Mouse (Mus musculus) liver, embryonic 11.5 days (tissue): Measurements from ENCODE around the gene Spata31d1b. TPM values are rescaled to one million over a fixed set of nuclear protein-coding genes. Genes with fewer than 3 reads are reported as not detected.
A peak's percentile ranks its signal among the peaks of the same experiment; 100 is the strongest.
"Not testable (repeated sequence)": the region's sequence is repeated elsewhere in the genome, so short reads cannot be mapped to it uniquely, and the experiment has no call there.

Source experiments
- ATAC-seq: fragments of 200-750 bp; cut with Nextera tagmentation; replicated peaks from 2 replicates; pipeline ENCODE4 v1.8.0; 2017; ENCODE audit warnings: moderate number of reproducible peaks, mild to moderate bottlenecking, moderate TSS enrichment, moderate library complexity; ENCODE audit not compliant: low FRiP score
- DNase-seq: peaks from one replicate; pipeline ENCODE4 v3.0.0-alpha.2; 2017; ENCODE audit warnings: low spot score
- H3K27ac ChIP-seq: fragments of 300-500 bp; sonication (generic); 2 replicates; pipeline ENCODE4 v1.5.1; 2014; ENCODE audit warnings: mild to moderate bottlenecking, low read depth, low read length, control low read depth
- H3K27me3 ChIP-seq: fragments of 300-500 bp; sonication (generic); replicated peaks from 2 replicates; pipeline ENCODE4 v1.6.1; 2014; ENCODE audit warnings: low read length, mixed read lengths; ENCODE audit not compliant: control insufficient read depth, insufficient read depth
- H3K36me3 ChIP-seq: fragments of 300-500 bp; sonication (generic); 2 replicates; pipeline ENCODE4 v1.6.1; 2014; ENCODE audit warnings: mild to moderate bottlenecking, low read length, moderate library complexity, mixed read lengths; ENCODE audit not compliant: control insufficient read depth, insufficient read depth
- H3K4me1 ChIP-seq: fragments of 300-500 bp; sonication (generic); replicated peaks from 2 replicates; pipeline ENCODE4 v1.6.1; 2014; ENCODE audit warnings: low read length, mixed read lengths; ENCODE audit not compliant: control insufficient read depth, insufficient read depth
- H3K4me2 ChIP-seq: fragments of 300-500 bp; sonication (generic); 2 replicates; pipeline ENCODE4 v1.6.1; 2014; ENCODE audit warnings: mild to moderate bottlenecking, control low read depth, moderate library complexity
- H3K4me3 ChIP-seq: fragments of 300-500 bp; sonication (generic); 2 replicates; pipeline ENCODE4 v1.5.1; 2014; ENCODE audit warnings: low read depth, low read length, control low read depth
- H3K9ac ChIP-seq: fragments of 300-500 bp; sonication (generic); 2 replicates; pipeline ENCODE4 v1.6.1; 2014; ENCODE audit warnings: low read depth, low read length, control low read depth
- H3K9me3 ChIP-seq: fragments of 300-500 bp; sonication (generic); 2 replicates; pipeline ENCODE4 v1.6.1; 2016; ENCODE audit warnings: low read length, inconsistent platforms, mixed read lengths; ENCODE audit not compliant: control insufficient read depth
- WGBS: fragments of 180-500 bp; shearing (Covaris S2); extraction: QIAGEN DNeasy Blood & Tissue Kit; methylation state at CpG from one replicate; pipeline ENCODE4 v1.1.7; 2014; 5-methylcytosine and 5-hydroxymethylcytosine counted together
- polyA plus RNA-seq: library from polyadenylated mRNA; unstranded; fragments of >200 nt; fragmentation: Nextera tagmentation; extraction: Ambion mirVana; gene quantifications from 2 replicates; pipeline ENCODE4 v1.2.1, GENCODE M21; 2014

Spata31d1b gene
- polyA plus RNA-seq, result not detected in 2 replicates

- not testable (repeated sequence) for H3K27ac ChIP-seq, H3K4me1 ChIP-seq, H3K36me3 ChIP-seq, H3K4me2 ChIP-seq, H3K9ac ChIP-seq, ATAC-seq, DNase-seq, H3K4me3 ChIP-seq, H3K9me3 ChIP-seq
- peaks cover 15% of the 10 kb centered on the region for H3K27me3 ChIP-seq
- WGBS, result 66% methylated on average over 3 of the region's 3 CpGs
These were observed at the start of gene Spata31d1b for GRCm38 (mm10) chr13:59711984-59712383. Gene Spata31d1b, plus strand, starts transcription at chr13:59712284.

GRCm38 (mm10) chr13:59663939-59664712 lies 48.0 kb upstream of the Spata31d1b start:
- H3K27ac ChIP-seq, result no peak overlapping the region
- H3K4me2 ChIP-seq, result no peak overlapping the region
- H3K27me3 ChIP-seq, result no peaks in the 10 kb centered on the region
- ATAC-seq, result no peak
- no peak for DNase-seq
- peaks cover 15% of the 10 kb centered on the region for H3K4me1 ChIP-seq
- no peaks in the 10 kb centered on the region for H3K9me3 ChIP-seq
- no peak overlapping the region for H3K9ac ChIP-seq
- WGBS, result 90% methylated on average over 19 of the region's 19 CpGs
- peaks cover 40% of the 10 kb centered on the region for H3K36me3 ChIP-seq
- H3K4me3 ChIP-seq, result no peak overlapping the region

- 78% methylated on average over 5 of the region's 5 CpGs for WGBS
- H3K27me3 ChIP-seq, result no peaks in the 10 kb centered on the region
- DNase-seq, result no peak
- peaks cover 27% of the 10 kb centered on the region for H3K36me3 ChIP-seq
- no peaks in the 10 kb centered on the region for H3K9me3 ChIP-seq
- no peak overlapping the region for H3K9ac ChIP-seq
- ATAC-seq, result no peak
- H3K4me1 ChIP-seq, result peaks cover 40% of the 10 kb centered on the region
- no peak overlapping the region for H3K4me3 ChIP-seq
- no peak overlapping the region for H3K4me2 ChIP-seq
- H3K27ac ChIP-seq, result no peak overlapping the region
These were observed 44.3 kb upstream of the Spata31d1b start for GRCm38 (mm10) chr13:59667763-59668162.

GRCm38 (mm10) chr13:59668501-59669093 lies 43.5 kb upstream of the Spata31d1b start:
- Histone ChIP-seq H3K9ac (no peak overlapping the region), H3K27me3 (no peaks in the 10 kb centered on the region), H3K36me3 (peaks cover 20% of the 10 kb centered on the region), H3K4me2 (peak overlapping the region; percentile 50), H3K4me1 (peaks cover 45% of the 10 kb centered on the region), H3K27ac (peak overlapping the region; percentile 66), H3K4me3 (peak overlapping the region; percentile 4; the same call in 1 of the 2 replicates), H3K9me3 (no peaks in the 10 kb centered on the region)
- ATAC-seq (peak; percentile 98), DNase-seq (peak; percentile 60)
- 18% methylated on average over 11 of the region's 11 CpGs for WGBS

GRCm38 (mm10) chr13:59669946-59670345 lies 42.1 kb upstream of the Spata31d1b start:
- H3K4me3 ChIP-seq, result no peak overlapping the region
- ATAC-seq (no peak), DNase-seq (no peak)
- H3K9ac ChIP-seq, result no peak overlapping the region
- WGBS, result 90% methylated on average over 10 of the region's 10 CpGs
- peaks cover 8% of the 10 kb centered on the region; the same call in 1 of the 2 replicates for H3K36me3 ChIP-seq
- no peak overlapping the region; the same call in 1 of the 2 replicates for H3K4me2 ChIP-seq
- H3K27ac ChIP-seq, result no peak overlapping the region; the same call in 1 of the 2 replicates
- peaks cover 50% of the 10 kb centered on the region for H3K4me1 ChIP-seq
- H3K27me3 ChIP-seq, result no peaks in the 10 kb centered on the region
- H3K9me3 ChIP-seq, result no peaks in the 10 kb centered on the region

GRCm38 (mm10) chr13:59671521-59671920 lies 40.6 kb upstream of the Spata31d1b start:
- no peak for DNase-seq
- no peak overlapping the region; the same call in 1 of the 2 replicates for H3K4me2 ChIP-seq
- H3K27me3 ChIP-seq, result no peaks in the 10 kb centered on the region
- H3K27ac ChIP-seq, result peak overlapping the region; percentile 28; the same call in 1 of the 2 replicates
- ATAC-seq, result no peak
- H3K4me3 ChIP-seq, result no peak overlapping the region
- H3K36me3 ChIP-seq, result 0 out of 2 replicates have a peak, but pooled peaks cover 3% of the 10 kb centered on the region
- H3K4me1 ChIP-seq, result peaks cover 50% of the 10 kb centered on the region
- no peak overlapping the region for H3K9ac ChIP-seq
- H3K9me3 ChIP-seq, result no peaks in the 10 kb centered on the region
- WGBS, result 56% methylated on average over 2 of the region's 2 CpGs

GRCm38 (mm10) chr13:59672248-59672647 lies 39.8 kb upstream of the Spata31d1b start:
- H3K9me3 ChIP-seq, result no peaks in the 10 kb centered on the region
- DNase-seq (no peak), ATAC-seq (no peak)
- H3K27me3 ChIP-seq, result no peaks in the 10 kb centered on the region
- H3K4me3 ChIP-seq, result 0 out of 2 replicates have a peak overlapping the region, but pooled peaks have one; percentile 11
- WGBS, result 37% methylated on average over 6 of the region's 6 CpGs
- peak overlapping the region; percentile 28; the same call in 1 of the 2 replicates for H3K27ac ChIP-seq
- peak overlapping the region; percentile 50 for H3K4me2 ChIP-seq
- H3K36me3 ChIP-seq, result no peaks in the 10 kb centered on the region
- no peak overlapping the region for H3K9ac ChIP-seq
- peaks cover 47% of the 10 kb centered on the region for H3K4me1 ChIP-seq

- Histone ChIP-seq H3K36me3 (no peaks in the 10 kb centered on the region), H3K27ac (no peak overlapping the region), H3K4me3 (peak overlapping the region; percentile 89), H3K4me2 (peak overlapping the region; percentile 76), H3K4me1 (peaks cover 40% of the 10 kb centered on the region), H3K9ac (peak overlapping the region; percentile 57), H3K27me3 (no peaks in the 10 kb centered on the region), H3K9me3 (no peaks in the 10 kb centered on the region)
- ATAC-seq, result no peak
- 72% methylated on average over 7 of the region's 7 CpGs for WGBS
- DNase-seq, result no peak
These were observed 38.5 kb upstream of the Spata31d1b start for GRCm38 (mm10) chr13:59673597-59673996.
